Mouse (Mus musculus): Measurements from ENCODE around the gene Fermt1. TPM values are rescaled to one million over a fixed set of nuclear protein-coding genes. Genes with fewer than 3 reads are reported as not detected.

Fermt1 gene
- total RNA-seq, 2 experiments from 2014 or later, result 0.19 to 0.76 TPM

DNA sequence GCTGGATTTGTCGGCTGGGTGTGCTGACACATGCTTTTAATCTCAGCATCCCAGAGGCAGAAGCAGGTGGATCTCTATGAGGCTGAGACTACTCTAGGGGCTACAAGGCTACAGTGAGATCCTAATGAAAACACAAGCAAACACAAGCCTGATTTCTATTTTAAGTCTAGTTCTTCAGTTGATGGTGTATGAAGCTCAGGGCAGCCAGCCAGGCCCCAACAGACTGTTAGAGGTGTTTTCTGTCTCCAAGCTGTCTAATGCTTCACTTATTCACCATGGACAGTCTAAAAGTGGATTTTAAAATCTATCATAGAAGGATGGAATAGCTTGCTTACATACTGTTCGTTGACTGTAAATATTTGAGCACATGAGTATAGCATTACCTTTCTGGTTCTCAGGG is 84.2 kb downstream of the Fermt1 start:
- no peak for DNase-seq (ENCODE audit: low spot score in 2 of 2)

- DNase-seq (ENCODE audit: low spot score in 2 of 2), result no peak
Measured at GRCm38 (mm10) chr2:132860435-132860834, 85.3 kb downstream of the Fermt1 start.

- DNase-seq (ENCODE audit: low spot score in 2 of 2), result no peak
Measured at GRCm38 (mm10) chr2:132856333-132856732, 89.4 kb downstream of the Fermt1 start.

Other genes starting within 250 kb of the Fermt1 start
- 100 to 1,000 TPM; 327 to 362 TPM for gene Chgb, start 164.6 kb downstream of the Fermt1 start, total RNA-seq (2021)
- 10 to 100 TPM; 23.1 to 27.7 TPM for gene Trmt6, start 129.9 kb downstream of the Fermt1 start, total RNA-seq (2021)
- 1 to 10 TPM; 3.8 to 4.8 TPM for gene Mcm8, start 129.8 kb downstream of the Fermt1 start, total RNA-seq (2021)
- 10 to 100 TPM; 33.5 to 38.1 TPM for gene Crls1, start 99.2 kb downstream of the Fermt1 start, total RNA-seq (2021)
- under 1 TPM; 0.69 to 0.76 TPM for gene Lrrn4, start 65.0 kb downstream of the Fermt1 start, total RNA-seq (2021)